Mouse (Mus musculus) hindlimb bud, embryonic 11.5 days (tissue): ENCODE data around the gene Rora.

Experiments used
- DNase-seq: peaks from one replicate; pipeline ENCODE4 v3.0.0-alpha.2; 2012; ENCODE audit warnings: low read depth, low spot score; ENCODE audit errors: extremely low spot score

Gene Rora

GRCm38 (mm10) chr9:69125011-69125786, 471.6 kb downstream of the Rora start:
- no peak for DNase-seq

DNA sequence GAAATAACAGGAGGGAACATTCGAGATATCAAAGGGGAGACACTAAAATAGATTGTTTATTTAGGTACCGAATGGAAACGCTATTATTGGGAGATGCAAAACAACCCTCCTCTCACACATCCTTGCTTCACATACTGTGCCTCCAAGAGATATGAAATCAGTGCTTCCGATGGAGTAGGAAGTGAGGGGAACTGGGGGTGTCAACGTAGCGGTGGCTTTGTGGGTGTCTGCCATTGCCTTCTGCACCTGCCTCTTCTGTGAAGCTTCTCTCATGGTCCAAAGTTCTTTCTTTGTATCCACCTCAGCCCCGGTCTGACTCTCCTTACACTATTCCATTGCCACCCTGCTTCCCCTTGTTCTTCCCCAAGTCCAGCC, 472.2 kb downstream of the Rora start:
- no peak for DNase-seq

DNA sequence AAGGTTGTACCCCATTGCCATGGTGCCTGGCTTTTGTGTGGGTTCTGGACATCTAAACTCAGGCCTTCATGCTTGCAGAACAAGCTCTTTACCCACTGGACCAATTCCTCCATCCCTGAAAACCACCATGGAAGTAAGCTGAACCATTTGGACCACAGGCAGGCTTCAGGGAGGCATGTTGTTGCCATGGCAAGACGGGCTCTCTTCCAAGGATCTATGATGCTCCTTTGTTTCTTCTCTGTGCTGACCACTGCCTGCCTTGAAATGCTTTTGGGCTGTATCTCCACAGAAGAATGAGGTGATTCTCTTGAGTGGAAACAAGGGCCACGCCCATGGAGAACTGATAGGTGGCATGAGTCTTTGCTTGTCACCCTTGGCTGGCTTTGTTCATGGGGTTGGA, 473.0 kb downstream of the Rora start:
- no peak for DNase-seq

DNA sequence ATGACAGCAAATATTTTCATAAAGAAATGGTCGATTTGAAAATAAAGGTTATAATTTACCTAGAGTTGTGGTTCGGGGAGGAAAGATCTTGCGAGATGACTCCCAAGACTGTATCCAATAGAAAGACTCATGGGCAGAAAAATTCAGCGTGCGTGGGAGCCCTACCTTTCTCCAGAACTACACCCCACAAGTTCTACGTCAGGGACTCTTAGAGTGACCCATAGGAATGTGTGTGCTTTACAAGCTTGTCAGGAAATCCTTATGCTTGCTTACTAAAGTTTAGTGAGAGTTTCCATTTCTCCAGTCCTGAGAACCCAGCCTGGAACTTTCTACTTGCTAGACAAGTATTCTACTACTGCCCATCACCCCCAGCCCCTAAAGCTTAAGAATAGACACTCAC, 474.7 kb downstream of the Rora start:
- no peak for DNase-seq

DNA sequence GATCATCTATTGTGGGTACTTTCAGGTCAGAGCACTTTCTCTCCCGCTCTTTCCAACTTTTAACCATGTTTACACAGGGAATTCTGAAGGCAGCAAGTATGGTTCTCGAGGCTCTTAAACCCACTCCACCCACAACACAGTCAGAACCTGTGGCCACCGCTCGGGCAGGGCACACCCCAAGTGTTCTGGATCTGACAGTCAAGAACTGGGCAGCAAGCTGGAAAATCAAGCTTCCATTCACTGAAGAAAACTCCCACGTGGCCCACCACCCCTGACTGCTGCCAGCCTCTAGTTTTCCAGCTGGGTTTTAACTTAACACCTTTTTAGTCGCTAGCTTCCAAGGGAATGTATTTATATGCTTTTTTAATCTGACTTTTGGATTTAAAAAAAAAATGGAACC, 479.4 kb downstream of the Rora start:
- DNase-seq = no peak

DNA sequence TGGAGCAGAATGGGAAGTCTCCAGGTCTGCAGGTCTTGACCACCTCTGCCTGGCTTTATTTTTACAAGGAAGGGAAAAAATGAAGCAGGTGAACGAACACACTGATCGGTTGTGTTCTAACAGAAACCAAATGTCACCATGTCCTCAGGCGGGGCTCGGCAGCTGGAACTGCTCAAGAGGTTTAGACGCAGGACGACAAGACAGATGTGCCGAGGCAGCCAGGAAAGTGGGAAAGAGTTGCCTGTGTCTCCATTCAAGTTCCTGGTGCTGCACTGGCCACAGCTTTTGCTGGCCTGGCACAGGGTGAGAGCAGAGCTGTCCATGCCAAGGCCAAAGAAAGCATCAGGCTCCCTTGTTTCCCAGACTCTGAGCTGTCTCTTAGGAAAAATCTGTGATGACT, 480.1 kb downstream of the Rora start:
- DNase-seq = no peak

GRCm38 (mm10) chr9:69134604-69135003, 481.0 kb downstream of the Rora start:
- no peak for DNase-seq

- DNase-seq = no peak
Measured at GRCm38 (mm10) chr9:69136821-69137220, 483.2 kb downstream of the Rora start.

DNA sequence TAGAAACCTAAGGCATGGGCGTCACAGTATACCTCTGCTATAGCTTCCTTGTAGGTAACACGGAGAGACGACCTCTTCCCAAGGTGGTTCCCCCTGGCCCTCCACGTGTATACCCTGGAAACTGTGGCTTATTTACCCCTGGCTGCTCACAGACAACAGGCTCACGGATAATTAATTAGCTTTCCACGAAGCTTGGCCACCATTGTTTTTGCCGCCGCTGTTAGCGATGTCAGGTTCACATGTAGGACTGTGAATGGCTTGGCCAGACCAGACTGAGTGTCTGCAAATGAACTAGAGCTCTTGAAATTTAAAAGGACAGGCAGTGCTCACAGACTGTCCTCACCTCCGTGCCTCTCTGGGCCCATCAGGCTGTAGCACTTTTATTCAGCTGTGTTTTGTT, 483.8 kb downstream of the Rora start:
- DNase-seq = no peak

GRCm38 (mm10) chr9:69140144-69140543, 486.6 kb downstream of the Rora start:
- no peak for DNase-seq

DNA sequence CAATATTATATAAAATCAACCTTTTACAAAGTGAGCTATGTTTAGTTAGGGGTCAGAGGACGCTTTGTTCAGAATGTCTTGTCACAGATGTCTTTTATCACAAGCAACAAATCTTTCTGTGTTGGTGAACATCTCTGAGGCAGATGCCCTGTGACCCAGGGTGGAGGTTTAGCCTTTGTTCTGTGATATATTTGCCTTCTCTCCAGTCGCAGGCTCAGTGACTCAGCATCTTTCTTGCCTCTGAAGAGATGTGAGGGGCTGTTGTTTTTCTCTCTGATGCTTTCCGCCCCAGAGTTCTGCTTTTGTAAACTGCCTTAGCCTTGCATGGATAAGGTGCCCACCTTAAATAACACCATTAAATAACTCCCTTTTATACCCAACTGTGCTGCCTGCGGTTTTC, 488.3 kb downstream of the Rora start:
- DNase-seq = no peak

DNA sequence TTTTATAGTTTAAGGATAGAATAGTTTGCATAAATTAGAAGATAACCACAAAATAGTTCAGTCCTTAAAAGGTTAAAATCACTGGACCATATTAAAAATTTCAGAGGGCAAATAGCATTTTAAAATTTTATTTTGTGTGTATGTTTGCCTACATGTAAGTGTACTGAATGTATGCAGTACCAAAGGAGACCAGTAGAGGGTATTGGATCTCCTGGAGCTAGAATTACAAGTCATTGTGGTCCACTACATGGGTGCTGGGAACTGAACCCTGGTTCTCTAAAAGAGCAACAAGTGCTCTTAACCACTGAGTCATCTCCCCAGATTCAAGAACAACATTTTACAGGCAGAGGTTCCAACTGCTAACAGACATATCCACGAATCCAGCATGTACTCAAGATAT, 493.4 kb downstream of the Rora start:
- DNase-seq = no peak

DNA sequence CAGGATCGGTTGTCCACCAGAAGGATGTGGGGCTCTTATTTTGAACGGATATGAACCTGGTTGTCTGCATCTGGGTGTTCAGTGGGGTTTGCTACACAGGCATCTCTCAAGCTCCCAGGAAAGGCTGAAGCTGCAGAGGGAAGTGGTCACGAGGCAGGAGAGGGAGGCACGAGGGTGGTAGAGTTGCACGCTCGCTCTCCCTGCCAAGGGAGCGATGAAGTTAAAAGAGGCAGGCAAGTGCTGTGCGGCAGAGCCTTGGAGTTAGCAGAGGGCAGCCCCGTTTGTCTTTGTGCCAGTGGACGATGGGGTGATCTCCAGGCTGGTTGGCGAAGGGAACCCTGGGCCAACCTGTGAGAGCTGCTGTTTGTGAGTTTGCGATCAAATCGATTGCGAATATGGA, 496.6 kb downstream of the Rora start:
- DNase-seq = no peak

DNA sequence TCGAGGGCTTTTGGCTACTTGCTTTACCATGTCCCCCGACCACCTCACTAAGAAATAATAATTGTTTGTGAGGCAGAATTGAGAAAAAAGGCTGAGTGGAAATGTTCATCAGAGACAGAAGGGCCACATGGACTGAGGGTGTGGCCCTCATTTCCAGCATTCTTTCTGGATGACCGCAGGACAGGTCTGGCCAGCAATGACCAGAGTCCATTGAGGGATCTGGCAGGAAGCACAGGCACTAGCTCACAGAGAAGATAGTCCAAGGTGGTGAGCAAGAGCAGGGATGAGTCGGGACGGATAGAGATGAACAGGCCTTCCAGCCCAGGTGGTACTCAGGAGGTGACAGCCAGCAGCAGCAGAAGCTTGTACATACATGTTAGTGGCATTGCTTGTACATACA, 501.1 kb downstream of the Rora start:
- DNase-seq = no peak

GRCm38 (mm10) chr9:69155836-69156595, 502.4 kb downstream of the Rora start:
- DNase-seq = no peak

GRCm38 (mm10) chr9:69160818-69161217, 507.2 kb downstream of the Rora start:
- no peak for DNase-seq

- no peak for DNase-seq
Measured at GRCm38 (mm10) chr9:69164653-69165052, 511.1 kb downstream of the Rora start.

GRCm38 (mm10) chr9:69165096-69165836, 511.7 kb downstream of the Rora start:
- no peak for DNase-seq

- no peak for DNase-seq
Measured at GRCm38 (mm10) chr9:69174061-69174460, 520.5 kb downstream of the Rora start.

- no peak for DNase-seq
Measured at GRCm38 (mm10) chr9:69174527-69175116, 521.0 kb downstream of the Rora start.

DNA sequence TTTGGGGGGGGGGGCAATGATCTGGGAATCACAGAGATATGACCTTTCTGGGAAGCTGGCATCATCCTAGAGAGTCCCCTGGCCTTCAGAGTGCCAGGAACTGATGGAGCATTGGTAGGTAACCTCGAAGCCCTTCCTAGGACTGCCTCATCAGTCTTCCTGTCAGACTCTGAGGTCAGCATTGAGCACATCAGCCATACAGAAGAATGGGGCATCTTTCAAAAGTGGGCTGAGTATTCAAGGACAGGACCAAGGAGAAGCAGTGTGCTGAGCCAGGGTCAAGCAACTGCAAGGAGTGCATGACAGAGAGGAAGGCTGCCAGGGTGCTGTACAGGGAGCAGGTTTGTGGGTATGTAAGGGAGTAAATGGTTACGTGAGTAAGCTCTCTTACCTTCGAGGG, 523.4 kb downstream of the Rora start:
- DNase-seq = no peak
